Mouse (Mus musculus) right cerebral cortex, postnatal 4 days (tissue): ENCODE measurements at regions not wholly inside any gene's neighbourhood (a gene's known extent, or its start where the extent isn't known, plus 50 kb on each side); places are given as distances from the start of the nearest gene placed in this dataset.
A peak's percentile ranks its signal among the peaks of the same experiment; 100 is the strongest.

Source experiments
- DNase-seq: peaks from one replicate; pipeline ENCODE4 v3.0.0-alpha.2; 2022

DNA sequence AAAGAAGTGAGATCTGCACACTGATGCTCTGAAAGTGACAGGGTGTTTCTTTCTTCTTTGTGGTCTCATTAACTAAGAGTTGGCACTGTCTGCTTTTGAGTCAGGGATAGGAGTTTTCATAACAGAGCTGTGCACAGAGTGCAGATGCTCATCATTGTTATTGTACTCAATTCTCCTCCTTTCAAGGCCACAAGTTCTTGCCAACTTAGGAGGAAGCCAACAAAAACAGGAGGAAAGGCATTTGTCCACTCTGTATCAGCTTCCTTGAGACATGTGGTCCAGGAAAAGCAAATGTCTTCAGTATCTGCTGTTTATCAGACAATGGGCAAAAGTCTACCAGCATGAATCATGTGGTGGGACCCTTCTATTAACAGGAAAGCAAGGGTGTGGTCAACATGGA is 345.1 kb downstream of the Fam181b start:
- no peak for DNase-seq

DNA sequence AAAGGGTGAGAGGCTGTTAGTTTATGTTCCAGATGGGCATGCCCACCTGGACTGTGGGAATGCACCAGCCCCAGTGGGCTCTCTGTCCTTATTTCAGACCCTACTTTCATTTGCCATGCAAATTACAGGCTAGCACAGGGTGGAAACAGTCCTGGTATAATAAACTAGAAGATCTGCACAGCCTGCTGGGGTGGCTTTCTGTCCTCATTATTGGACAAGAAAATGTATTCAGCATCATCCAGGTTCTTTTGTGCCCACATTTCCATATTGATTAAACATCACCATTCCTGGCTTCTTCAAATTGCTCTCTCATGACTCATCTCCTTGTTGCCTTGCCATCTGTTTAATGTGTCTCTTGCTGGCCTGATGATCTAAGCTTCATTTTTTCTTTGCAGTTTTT is 355.4 kb downstream of the Fam181b start:
- no peak for DNase-seq

DNA sequence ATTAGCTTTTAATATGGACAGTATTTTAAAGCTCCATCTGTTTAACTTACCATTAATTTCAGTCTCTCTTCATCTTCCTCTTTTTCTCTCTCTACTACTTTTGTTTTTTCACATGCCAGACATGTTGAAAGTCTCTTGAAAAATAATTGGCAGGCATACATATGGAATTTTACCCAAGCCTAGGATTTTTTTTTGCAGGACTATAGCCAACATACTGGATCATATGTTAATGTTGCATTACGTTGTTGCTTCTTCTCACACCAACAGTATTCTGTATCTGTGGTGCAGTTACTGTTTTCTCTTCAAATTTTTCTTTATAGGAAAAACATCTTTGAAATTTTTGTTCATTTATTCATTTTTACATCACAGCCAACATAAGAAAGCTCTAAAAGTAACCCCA is 374.4 kb downstream of the Fam181b start:
- no peak for DNase-seq

DNA sequence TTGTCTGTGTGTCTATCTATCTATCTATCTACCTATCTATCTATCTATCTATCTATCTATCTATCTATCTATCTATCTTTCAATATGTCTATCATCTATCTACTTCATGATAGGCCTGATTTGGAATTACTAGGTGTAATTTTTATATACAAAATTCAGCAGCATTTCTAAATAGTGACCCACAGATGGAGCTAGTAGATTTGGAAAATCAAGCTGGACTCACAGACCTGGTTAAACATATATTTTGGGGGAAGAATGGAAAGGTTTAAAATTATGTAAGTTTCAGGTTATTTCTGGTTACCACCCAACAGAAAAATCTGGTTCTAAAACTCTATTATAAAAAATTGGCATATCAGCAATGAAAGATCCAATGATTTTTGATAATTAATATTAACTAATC is 383.7 kb downstream of the Fam181b start:
- DNase-seq: no peak

DNA sequence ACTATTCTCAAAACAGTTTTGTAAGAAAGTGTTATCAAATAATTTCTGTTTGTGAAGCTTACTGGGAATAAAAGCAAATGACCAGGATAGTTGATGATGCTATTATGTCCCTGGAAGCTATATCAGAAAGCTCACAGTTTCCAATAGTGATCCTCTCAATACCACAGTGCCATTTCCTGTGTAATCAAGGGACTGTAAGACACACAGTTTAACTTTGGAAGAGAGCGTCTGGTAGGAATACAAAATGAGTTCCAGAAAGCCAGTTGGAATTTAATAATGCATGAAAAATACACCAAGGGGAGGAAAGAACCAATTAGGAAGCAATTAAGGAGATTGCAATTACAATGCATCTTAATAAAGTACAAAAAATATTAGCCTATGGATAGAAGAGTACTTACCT is 393.7 kb downstream of the Fam181b start:
- no peak for DNase-seq

DNA sequence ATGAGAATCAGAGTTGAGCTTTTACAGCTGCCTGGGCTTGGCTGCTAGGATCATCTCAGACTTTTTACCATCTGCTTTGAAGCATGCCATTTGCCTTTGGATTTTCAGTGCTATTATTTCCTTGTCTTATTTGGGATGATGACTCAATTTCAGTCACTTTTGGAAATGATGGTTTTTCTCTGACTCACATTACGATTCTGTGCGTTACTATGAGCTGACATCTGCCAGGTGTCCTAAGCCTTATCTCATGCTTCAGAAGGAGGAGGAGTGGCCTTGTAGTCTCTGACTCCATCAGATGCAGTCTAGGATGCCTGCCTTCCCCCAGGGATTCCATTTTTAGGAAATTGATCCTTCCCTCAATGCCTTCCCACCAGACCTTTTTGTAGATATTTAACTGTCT is 431.0 kb downstream of the Fam181b start:
- DNase-seq: no peak

DNA sequence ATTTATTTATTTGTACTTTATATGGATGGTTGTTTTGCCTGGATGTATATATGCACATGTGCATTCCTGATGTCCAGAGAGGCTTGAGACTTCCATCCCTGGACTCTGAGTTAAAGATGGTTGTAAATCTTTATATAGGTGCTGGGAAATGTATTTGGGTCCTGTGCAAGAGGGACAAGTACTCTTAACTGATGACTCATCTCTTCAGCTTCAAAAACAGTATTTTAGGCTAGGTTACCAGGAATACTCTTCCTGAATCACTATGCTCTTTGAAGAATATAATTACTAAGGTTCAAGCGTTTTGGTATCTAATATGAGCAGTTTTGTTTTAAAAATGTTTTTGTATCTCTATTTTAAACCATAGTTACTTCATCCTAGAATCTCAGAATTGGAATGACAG is 431.6 kb downstream of the Fam181b start:
- no peak for DNase-seq

DNA sequence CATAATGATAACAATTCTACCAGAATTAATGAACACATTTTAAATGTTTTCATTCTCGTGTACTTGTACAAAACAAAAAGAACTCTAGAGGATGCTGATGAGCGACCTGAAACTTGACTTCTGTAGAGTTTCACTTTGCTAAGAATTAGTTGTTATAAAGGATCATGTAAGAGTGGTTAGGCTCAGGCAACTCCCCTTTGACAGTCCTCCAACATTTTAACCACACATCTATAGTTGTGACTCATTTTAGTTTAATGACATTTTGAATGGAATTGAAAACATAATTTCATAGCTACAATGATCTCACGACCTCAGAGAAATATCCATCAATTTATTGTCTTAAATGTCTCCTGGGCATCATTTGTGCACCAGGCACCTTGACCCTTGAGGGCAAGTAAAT is 479.5 kb downstream of the Fam181b start:
- no peak for DNase-seq

DNA sequence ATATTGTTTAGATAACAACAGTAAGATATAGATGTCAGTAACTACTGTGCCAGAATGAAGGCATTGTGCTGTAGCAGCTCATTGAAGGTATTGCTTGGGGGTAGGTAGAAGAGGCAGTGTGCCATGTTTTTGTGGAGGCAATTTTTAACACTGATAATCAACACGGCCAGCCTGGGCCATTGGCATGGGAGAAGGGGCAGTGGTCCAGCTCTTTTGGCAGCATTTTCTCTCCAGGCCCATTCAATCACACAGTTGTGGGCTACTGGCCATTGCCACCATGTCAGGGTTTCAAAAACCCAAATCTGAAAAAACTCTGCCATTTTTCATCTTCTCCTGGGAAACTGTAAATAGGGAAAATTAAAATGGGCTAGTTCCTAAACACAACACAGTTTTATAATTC is 497.9 kb downstream of the Fam181b start:
- peak; percentile 2 for DNase-seq

DNA sequence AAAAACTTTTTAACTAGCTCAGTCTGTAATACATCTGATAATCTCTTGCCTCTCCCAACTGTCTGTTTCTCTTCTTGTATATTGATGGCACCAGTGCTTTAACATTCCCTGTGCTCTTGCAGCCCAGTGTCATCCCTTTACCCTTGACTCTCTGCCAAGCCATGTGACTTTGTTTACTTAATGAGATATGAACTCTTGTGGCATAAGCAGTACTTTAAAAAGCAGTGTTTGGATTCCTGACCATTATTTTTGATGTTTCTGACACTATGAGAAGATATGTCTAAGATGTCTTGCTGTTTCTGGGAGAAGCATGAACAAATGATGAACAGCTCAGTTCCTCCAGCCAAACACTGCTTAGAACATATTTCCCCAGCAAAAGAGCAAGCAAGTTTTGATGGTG is 507.5 kb downstream of the Fam181b start:
- no peak for DNase-seq

DNA sequence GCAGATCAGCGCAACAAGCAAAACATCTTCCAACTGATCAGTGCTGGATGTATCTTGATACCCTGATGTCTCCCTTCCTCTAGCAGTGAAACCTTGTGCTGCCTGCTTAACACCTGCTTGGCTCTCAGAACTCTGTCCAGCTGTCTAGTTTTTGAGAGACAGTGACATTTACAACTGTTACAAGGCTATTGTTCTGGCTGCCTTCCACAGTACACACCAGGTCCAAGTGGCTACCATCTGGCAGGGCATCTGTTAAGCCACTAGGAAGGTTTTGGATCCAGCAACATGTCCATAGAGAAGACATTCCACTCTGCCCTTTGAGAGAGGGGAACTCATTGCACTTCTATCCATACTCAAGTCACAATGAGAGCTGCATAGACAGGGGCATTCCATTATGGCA is 508.4 kb downstream of the Fam181b start:
- no peak for DNase-seq
